Mouse (Mus musculus) lung, embryonic 16.5 days (tissue): ENCODE data around the gene Rcan2. TPM values are rescaled to one million over a fixed set of nuclear protein-coding genes. Genes with fewer than 3 reads are reported as not detected.

ENCODE experiments used
- ATAC-seq: fragments of 200-750 bp; cut with Nextera tagmentation; 2 replicates; pipeline ENCODE4 v1.8.0; 2017; ENCODE audit warnings: low read depth, mild to moderate bottlenecking, moderate library complexity
- H3K27ac ChIP-seq: fragments of 300-500 bp; sonication (generic); 2 replicates; pipeline ENCODE4 v1.5.1; 2014; ENCODE audit warnings: mild to moderate bottlenecking, control low read depth, low read length
- H3K27me3 ChIP-seq: fragments of 300-500 bp; sonication (generic); 2 replicates; pipeline ENCODE4 v1.6.1; 2014; ENCODE audit warnings: low read depth, low read length, mixed read lengths; ENCODE audit not compliant: control insufficient read depth, insufficient read depth
- H3K36me3 ChIP-seq: fragments of 300-500 bp; sonication (generic); 2 replicates; pipeline ENCODE4 v1.6.1; 2014; ENCODE audit warnings: low read length; ENCODE audit not compliant: control insufficient read depth, insufficient read depth
- H3K4me1 ChIP-seq: fragments of 300-500 bp; sonication (generic); replicated peaks from 2 replicates; pipeline ENCODE4 v1.6.1; 2014; ENCODE audit warnings: low read length, mixed read lengths; ENCODE audit not compliant: control insufficient read depth, insufficient read depth
- H3K4me2 ChIP-seq: fragments of 300-500 bp; sonication (generic); 2 replicates; pipeline ENCODE4 v1.6.1; 2014; ENCODE audit warnings: low read depth, low read length, control low read depth
- H3K4me3 ChIP-seq: fragments of 300-500 bp; sonication (generic); 2 replicates; pipeline ENCODE4 v1.5.1; 2014; ENCODE audit warnings: mild to moderate bottlenecking, low read length, control low read depth
- H3K9ac ChIP-seq: fragments of 300-500 bp; sonication (generic); 2 replicates; pipeline ENCODE4 v1.6.1; 2014; ENCODE audit warnings: low read length, control low read depth
- H3K9me3 ChIP-seq: fragments of 300-500 bp; sonication (generic); 2 replicates; pipeline ENCODE4 v1.6.1; 2016; ENCODE audit warnings: low read length; ENCODE audit not compliant: control insufficient read depth
- WGBS: fragments of 180-500 bp; shearing (Covaris S2); extraction: QIAGEN DNeasy Blood & Tissue Kit; methylation state at CpG from one replicate; pipeline ENCODE4 v1.1.7; 2014; 5-methylcytosine and 5-hydroxymethylcytosine counted together
- polyA plus RNA-seq: library from polyadenylated mRNA; unstranded; fragments of >200 nt; fragmentation: Nextera tagmentation; extraction: Ambion mirVana; gene quantifications from 2 replicates; pipeline ENCODE4 v1.2.1, GENCODE M21; 2015

Rcan2 gene
- polyA plus RNA-seq, 1 experiment from 2014 or later: 5.3 TPM

GRCm38 (mm10) chr17:43846714-43847113, 45.6 kb downstream of the Rcan2 start:
- 27% methylated on average over 2 of the region's 2 CpGs for WGBS

GRCm38 (mm10) chr17:43848903-43849302, 47.8 kb downstream of the Rcan2 start:
- H3K9ac ChIP-seq: no peak overlapping the region
- no peaks in the 10 kb centered on the region for H3K9me3 ChIP-seq
- H3K36me3 ChIP-seq: no peaks in the 10 kb centered on the region
- peak; percentile 67; the same call in 1 of the 2 replicates for ATAC-seq
- 0 out of 2 replicates have a peak, but pooled peaks cover 5% of the 10 kb centered on the region for H3K4me1 ChIP-seq
- H3K27me3 ChIP-seq: no peaks in the 10 kb centered on the region
- WGBS: 30% methylated on average over 3 of the region's 3 CpGs
- no peak overlapping the region for H3K27ac ChIP-seq
- H3K4me2 ChIP-seq: no peak overlapping the region
- H3K4me3 ChIP-seq: no peak overlapping the region

More at GRCm38 (mm10) chr17:43846714-43847113, 45.6 kb downstream of the Rcan2 start:
- Histone ChIP-seq H3K27ac (no peak overlapping the region), H3K27me3 (no peaks in the 10 kb centered on the region), H3K36me3 (no peaks in the 10 kb centered on the region), H3K4me2 (no peak overlapping the region), H3K9me3 (no peaks in the 10 kb centered on the region), H3K9ac (no peak overlapping the region), H3K4me3 (no peak overlapping the region), H3K4me1 (0 out of 2 replicates have a peak, but pooled peaks cover 5% of the 10 kb centered on the region)
- ATAC-seq: 0 out of 2 replicates have a peak, but pooled peaks have one; percentile 47

- no peaks in the 10 kb centered on the region for H3K4me1 ChIP-seq
- no peaks in the 10 kb centered on the region for H3K36me3 ChIP-seq
- no peak overlapping the region for H3K9ac ChIP-seq
- WGBS: 69% methylated on average over 5 of the region's 5 CpGs
- H3K9me3 ChIP-seq: no peaks in the 10 kb centered on the region
- ATAC-seq: no peak
- H3K27ac ChIP-seq: no peak overlapping the region
- H3K27me3 ChIP-seq: no peaks in the 10 kb centered on the region
- H3K4me2 ChIP-seq: no peak overlapping the region
- H3K4me3 ChIP-seq: no peak overlapping the region
Measured at GRCm38 (mm10) chr17:43855132-43855531, 54.0 kb downstream of the Rcan2 start.

- 48% methylated on average over 4 of the region's 4 CpGs for whole genome bisulfite sequencing
- Histone ChIP-seq H3K27me3 (no peaks in the 10 kb centered on the region), H3K36me3 (no peaks in the 10 kb centered on the region), H3K4me2 (no peak overlapping the region), H3K9ac (no peak overlapping the region), H3K4me1 (no peaks in the 10 kb centered on the region), H3K27ac (no peak overlapping the region), H3K9me3 (no peaks in the 10 kb centered on the region), H3K4me3 (no peak overlapping the region)
- ATAC-seq: no peak
Measured at GRCm38 (mm10) chr17:43856081-43856480, 54.9 kb downstream of the Rcan2 start.

- Histone ChIP-seq H3K4me1 (no peaks in the 10 kb centered on the region), H3K9me3 (no peaks in the 10 kb centered on the region), H3K4me2 (no peak overlapping the region), H3K36me3 (no peaks in the 10 kb centered on the region), H3K4me3 (no peak overlapping the region), H3K27me3 (no peaks in the 10 kb centered on the region), H3K9ac (no peak overlapping the region), H3K27ac (no peak overlapping the region)
- 89% methylated on average over 9 of the region's 9 CpGs for WGBS
- ATAC-seq: no peak
Measured at GRCm38 (mm10) chr17:43868808-43869207, 67.7 kb downstream of the Rcan2 start.

- ATAC-seq: no peak
- no peaks in the 10 kb centered on the region for H3K9me3 ChIP-seq
- H3K9ac ChIP-seq: no peak overlapping the region
- no peak overlapping the region for H3K4me3 ChIP-seq
- WGBS: 11% methylated on average over 5 of the region's 5 CpGs
- no peak overlapping the region for H3K27ac ChIP-seq
- no peak overlapping the region for H3K4me2 ChIP-seq
- no peaks in the 10 kb centered on the region for H3K4me1 ChIP-seq
- H3K27me3 ChIP-seq: no peaks in the 10 kb centered on the region
- no peaks in the 10 kb centered on the region for H3K36me3 ChIP-seq
Measured at GRCm38 (mm10) chr17:43869677-43870076, 68.5 kb downstream of the Rcan2 start.

- WGBS: 83% methylated on average over 5 of the region's 5 CpGs
- H3K4me3 ChIP-seq: no peak overlapping the region
- H3K9me3 ChIP-seq: no peaks in the 10 kb centered on the region
- no peaks in the 10 kb centered on the region for H3K27me3 ChIP-seq
- H3K36me3 ChIP-seq: no peaks in the 10 kb centered on the region
- H3K27ac ChIP-seq: no peak overlapping the region
- no peak for ATAC-seq
- H3K4me1 ChIP-seq: no peaks in the 10 kb centered on the region
- no peak overlapping the region for H3K4me2 ChIP-seq
- H3K9ac ChIP-seq: no peak overlapping the region
Measured at GRCm38 (mm10) chr17:43874417-43874816, 73.3 kb downstream of the Rcan2 start.

- H3K4me3 ChIP-seq: no peak overlapping the region
- no peak overlapping the region for H3K4me2 ChIP-seq
- no peaks in the 10 kb centered on the region for H3K4me1 ChIP-seq
- no peaks in the 10 kb centered on the region for H3K9me3 ChIP-seq
- no peaks in the 10 kb centered on the region for H3K36me3 ChIP-seq
- no peak for ATAC-seq
- no peaks in the 10 kb centered on the region for H3K27me3 ChIP-seq
- no peak overlapping the region for H3K27ac ChIP-seq
- WGBS: 39% methylated on average over 2 of the region's 2 CpGs
- H3K9ac ChIP-seq: no peak overlapping the region
Measured at GRCm38 (mm10) chr17:43877425-43877824, 76.3 kb downstream of the Rcan2 start.

GRCm38 (mm10) chr17:43883016-43883415, 81.9 kb downstream of the Rcan2 start:
- WGBS: 26% methylated on average over 1 of the region's 1 CpGs
- H3K4me3 ChIP-seq: no peak overlapping the region
- no peaks in the 10 kb centered on the region for H3K36me3 ChIP-seq
- no peak overlapping the region for H3K9ac ChIP-seq
- H3K27me3 ChIP-seq: no peaks in the 10 kb centered on the region
- no peaks in the 10 kb centered on the region for H3K4me1 ChIP-seq
- no peak overlapping the region for H3K4me2 ChIP-seq
- no peak for ATAC-seq
- no peak overlapping the region for H3K27ac ChIP-seq
- no peaks in the 10 kb centered on the region for H3K9me3 ChIP-seq

GRCm38 (mm10) chr17:43886262-43886661, 85.1 kb downstream of the Rcan2 start:
- no peak for ATAC-seq
- H3K9ac ChIP-seq: no peak overlapping the region
- no peaks in the 10 kb centered on the region for H3K9me3 ChIP-seq
- 58% methylated on average over 7 of the region's 7 CpGs for WGBS
- no peak overlapping the region for H3K4me2 ChIP-seq
- H3K36me3 ChIP-seq: no peaks in the 10 kb centered on the region
- H3K27ac ChIP-seq: no peak overlapping the region
- no peaks in the 10 kb centered on the region for H3K4me1 ChIP-seq
- no peak overlapping the region for H3K4me3 ChIP-seq
- no peaks in the 10 kb centered on the region for H3K27me3 ChIP-seq
